Mouse (Mus musculus) T-helper 17 cell (primary cell): Measurements from ENCODE around the gene Ugt1a5.

Experiments
- in situ Hi-C, 2 experiments: fragments of 300-600 bp; cut with MboI, MseI; formaldehyde crosslinking; loops; 1 replicate in 1 of 2; 2 replicates in 1 of 2; pipeline ENCODE4 v1.15.1; 2025; ENCODE audit warnings: high pct_unique_total_duplicates in 2 of 2

The Ugt1a5 gene

GRCm38 (mm10) chr1:88235046-88235893 lies 69.5 kb downstream of the Ugt1a5 start:
- in situ Hi-C loops: no loop called here

GRCm38 (mm10) chr1:88235894-88236415 lies 70.1 kb downstream of the Ugt1a5 start:
- in situ Hi-C loops: no loop called here

DNA sequence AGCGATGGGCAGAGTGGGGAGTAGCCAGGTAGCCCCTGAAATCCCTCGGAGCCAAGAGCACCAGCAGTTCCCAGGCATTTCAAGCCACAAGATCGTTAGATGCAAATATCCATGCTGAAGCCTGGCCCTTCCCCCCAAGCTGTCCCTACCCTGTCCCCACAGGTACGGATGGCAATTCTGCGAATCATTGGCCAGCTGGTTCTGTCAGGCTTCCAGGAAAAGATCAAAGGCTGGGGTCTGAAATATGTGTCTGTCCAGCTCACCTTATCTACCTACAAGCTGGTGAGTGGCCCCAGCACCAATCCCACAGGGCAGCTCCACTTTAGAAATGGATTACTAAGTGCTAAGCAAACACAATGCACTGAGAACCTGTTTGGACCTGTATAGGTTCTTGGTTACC lies 71.5 kb downstream of the Ugt1a5 start:
- in situ Hi-C loops: no loop called here

- in situ Hi-C loops: no loop called here
Measured at GRCm38 (mm10) chr1:88238771-88239170, 73.0 kb downstream of the Ugt1a5 start.

DNA sequence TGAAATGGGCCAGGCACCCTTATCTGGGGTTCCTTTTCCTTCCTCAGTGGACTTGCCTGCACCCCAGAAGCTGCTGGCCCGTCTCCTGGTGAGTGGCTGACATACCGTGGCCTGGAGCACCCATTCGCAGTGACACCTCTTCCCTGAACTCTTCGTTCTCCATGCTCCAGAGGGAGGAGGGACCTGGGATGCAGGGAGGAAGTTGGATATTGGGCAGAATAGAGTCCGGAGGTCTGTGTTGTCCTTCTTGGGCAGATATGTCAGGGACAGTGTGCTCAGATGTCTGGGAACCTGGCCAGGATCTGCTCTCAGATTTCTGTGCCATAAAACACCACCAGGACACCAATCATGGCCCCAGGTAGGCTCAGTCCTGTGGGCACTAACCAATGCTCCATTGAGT lies 74.3 kb downstream of the Ugt1a5 start:
- in situ Hi-C loops: no loop called here

DNA sequence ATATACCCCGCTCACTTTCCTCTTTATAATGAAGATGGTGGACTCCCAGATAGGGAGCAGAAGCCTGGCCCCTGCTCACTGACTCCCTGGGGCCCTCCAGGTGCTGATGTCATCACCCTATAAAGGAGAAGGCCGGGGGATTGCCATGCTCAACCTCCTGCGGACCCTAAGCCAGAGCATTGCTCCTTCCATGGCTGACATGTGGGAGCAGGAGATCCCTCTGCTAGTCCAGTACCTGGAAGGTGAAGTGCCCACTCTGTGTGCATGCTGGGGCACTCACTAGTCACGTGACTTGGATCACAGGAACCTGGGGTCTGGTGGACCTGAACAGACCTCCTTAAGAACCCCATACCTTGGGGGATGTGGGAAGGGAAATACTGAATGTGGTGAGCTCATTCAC lies 74.8 kb downstream of the Ugt1a5 start:
- in situ Hi-C loops: no loop called here

GRCm38 (mm10) chr1:88243861-88244260 lies 78.0 kb downstream of the Ugt1a5 start:
- in situ Hi-C loops: no loop called here

DNA sequence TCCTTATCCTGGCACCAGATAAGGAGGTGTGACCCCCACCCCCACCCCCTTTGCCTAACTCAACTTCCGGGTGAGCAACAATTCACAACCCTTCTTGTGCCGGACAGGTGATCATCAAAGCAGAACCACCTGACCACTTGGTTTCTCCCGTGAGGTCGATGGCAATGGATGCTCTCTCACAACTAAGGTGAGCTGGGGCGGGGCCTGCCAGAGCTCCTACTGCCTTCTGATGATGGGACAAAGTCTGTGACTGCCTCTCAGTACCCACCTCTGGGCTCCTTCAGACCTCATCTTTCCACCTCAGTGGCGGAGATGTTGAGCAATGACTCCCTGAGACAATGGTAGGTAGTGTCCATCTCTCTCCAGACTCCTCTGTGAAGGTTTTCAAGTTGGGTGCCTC lies 80.1 kb downstream of the Ugt1a5 start:
- in situ Hi-C loops: no loop called here

GRCm38 (mm10) chr1:88246386-88246785 lies 80.6 kb downstream of the Ugt1a5 start:
- in situ Hi-C loops: no loop called here

DNA sequence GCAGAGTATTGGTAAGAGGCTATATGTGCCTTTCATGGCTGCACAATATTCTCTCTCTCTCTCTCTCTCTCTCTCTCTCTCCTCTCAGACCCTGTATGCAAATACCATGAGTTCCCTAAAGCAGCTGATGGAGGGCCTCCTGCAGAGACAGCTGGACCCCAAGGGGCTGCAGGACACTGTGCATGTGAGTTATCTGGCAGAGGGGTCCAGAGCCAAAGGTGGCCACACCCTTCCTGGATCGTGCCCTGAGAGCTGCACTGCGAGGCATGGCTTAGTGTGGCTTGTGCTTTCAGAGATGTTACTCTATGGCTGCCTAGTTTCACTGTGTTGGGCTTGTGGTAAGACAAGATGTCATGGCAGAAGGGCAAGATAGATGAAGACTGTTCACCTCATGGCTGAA lies 81.8 kb downstream of the Ugt1a5 start:
- in situ Hi-C loops: no loop called here

DNA sequence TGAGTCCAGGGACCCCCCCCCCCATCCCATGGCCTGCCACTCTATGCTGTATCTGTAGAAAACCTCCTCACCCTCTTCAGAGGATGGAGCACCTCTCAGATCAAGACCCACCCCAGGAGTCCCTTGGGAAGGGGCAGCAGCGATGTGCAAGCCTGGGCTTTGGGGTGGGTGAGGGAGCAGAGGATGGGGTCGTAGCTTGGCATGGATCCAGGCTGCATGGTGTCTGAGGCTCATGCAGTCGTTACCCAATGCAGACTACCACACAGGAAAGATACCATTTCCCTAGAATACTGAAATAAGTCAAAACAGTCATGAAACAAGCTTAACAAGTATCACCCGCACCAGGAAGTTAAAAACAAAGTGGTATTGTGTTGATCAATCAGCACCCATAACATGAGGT lies 82.8 kb downstream of the Ugt1a5 start:
- in situ Hi-C loops: no loop called here

DNA sequence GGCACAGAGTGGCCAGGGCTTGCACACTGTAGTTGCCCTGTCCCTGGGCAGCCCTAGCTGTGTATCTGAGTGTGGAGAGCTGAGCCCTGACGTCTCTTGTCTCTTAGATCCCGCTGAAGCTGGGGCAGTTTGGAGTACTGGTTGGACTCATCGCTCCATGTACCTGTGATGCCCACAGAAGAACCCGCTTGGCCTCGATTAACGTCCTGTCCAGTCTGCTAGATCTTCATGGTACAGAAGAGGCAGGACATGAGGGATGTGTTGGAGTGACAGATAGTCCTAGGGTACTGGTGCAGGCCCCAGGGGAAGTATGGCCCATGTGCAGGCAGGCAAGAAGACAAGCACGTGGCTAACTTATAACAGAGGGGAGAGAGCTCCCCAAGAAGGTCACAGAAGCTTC lies 83.8 kb downstream of the Ugt1a5 start:
- in situ Hi-C loops: no loop called here

DNA sequence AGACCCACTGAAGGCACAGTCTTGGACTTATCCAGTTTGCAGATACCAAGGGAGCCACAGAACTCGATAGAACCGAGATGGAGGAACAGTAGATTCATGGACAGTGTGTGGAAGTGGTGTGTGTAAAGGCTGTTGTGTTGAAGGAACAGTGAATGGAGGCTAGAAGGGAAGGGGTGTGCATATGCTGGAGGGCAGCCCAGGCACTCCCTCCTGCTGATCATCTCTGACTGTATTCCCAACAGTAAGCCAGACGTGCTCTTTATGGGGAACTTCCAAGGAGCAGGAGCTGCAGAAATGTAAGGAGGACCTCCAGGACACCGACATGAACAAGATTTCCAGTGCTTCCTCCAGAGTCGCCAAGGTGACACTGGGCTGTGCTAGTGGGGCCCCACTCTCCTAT lies 84.2 kb downstream of the Ugt1a5 start:
- in situ Hi-C loops: no loop called here

- in situ Hi-C loops: no loop called here
Measured at GRCm38 (mm10) chr1:88253106-88253505, 87.3 kb downstream of the Ugt1a5 start.

DNA sequence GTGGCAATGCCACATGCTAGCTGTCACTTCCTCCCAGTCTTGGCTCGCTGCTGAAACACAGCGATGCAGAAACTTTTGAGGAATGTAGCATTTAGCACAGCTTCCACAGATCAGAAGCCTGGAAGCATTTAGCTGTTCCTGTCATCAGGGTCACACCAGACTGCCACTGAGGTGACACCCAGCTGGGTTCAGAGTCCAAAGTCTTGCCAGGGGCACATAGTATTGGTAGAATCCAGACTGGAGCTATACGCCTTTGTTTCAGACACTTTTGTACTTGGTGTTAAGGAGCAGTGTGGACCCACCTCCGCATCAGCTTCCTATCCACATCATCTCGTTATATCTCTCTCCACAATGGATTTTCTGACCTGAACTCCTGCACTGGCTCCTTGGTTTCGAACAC lies 87.7 kb downstream of the Ugt1a5 start:
- in situ Hi-C loops: no loop called here

GRCm38 (mm10) chr1:88254793-88255465 lies 89.1 kb downstream of the Ugt1a5 start:
- in situ Hi-C loops: no loop called here

- in situ Hi-C loops: no loop called here
Measured at GRCm38 (mm10) chr1:88255466-88255857, 89.7 kb downstream of the Ugt1a5 start.

GRCm38 (mm10) chr1:88255989-88256754 lies 90.4 kb downstream of the Ugt1a5 start:
- in situ Hi-C loops: no loop called here

DNA sequence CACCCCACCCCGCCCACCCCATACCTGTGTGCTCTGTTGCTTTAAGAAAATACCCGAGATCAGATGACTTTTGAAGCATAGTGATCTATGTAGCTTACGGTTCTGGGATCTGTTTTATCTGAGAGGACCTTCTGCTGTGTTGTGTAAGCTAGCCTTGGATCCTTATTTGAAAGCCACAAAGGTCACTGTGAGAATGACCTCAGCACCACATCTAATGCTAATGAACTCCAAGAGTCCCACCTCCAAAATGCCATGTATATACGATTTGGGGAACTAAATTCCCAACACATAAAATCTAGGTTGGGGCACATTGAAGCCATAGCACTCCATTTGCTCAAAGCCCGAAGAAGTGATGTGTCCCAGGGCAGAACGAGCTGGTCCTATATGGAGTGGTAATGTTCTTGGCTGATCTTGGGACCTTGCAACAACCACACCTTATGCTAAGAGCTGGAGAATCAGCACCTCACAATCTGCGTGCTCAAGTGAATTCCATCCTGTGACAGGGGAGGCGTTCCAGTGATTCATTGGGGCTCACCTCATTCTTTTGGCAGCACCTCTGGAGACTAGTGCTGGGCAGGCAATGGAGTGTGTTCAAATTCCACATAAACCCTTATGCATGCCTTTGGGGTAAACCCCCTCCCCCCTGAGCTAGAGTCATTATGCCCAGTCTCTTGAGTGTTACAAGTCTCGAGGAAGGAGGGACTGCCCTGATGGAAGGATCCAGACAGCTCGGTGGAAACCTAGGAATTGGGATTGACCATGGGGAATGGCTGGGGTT lies 91.3 kb downstream of the Ugt1a5 start:
- in situ Hi-C loops: no loop called here

DNA sequence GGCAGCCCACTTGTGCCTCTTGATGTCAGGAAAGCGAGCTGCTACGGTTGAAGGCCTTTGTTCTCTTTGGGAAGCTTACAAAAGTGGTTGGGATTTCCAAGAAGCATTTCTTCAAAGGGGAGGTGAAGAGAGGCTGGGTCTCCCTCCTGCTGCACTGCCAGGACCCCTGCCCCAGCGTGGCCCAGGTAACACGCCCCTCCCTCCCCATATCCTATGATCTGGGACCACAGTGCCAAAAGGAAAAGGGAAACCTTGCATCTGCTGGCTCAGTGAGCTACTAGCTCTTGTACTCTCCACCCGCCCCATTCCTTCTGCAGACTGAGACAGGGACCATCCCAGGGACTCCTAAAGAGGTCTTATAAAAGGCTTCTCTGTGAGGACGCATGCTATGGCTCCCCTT lies 91.9 kb downstream of the Ugt1a5 start:
- in situ Hi-C loops: no loop called here

DNA sequence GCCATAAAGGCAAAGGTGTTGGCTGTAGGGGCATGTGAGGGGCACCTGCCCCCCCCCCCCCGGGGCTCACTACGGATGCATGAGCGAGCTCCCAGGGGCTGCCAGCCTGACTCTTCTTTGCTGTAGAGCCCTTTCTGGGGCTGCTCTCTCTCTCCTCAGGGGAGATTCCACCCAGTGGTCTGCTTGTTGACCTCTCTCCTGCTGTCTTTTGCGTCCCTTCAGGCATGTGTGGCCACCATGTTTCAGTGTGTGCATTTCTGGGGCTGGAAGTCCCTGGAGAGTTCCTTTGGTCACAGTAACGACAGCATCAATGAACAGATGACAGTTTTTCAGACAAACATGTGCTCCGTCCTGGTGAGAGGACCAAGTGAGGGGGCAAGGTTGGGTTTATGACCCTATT lies 92.5 kb downstream of the Ugt1a5 start:
- in situ Hi-C loops: no loop called here
